Mouse (Mus musculus) CH12.LX (cell line): ENCODE measurements around the gene Pkd1l3.

Source experiments
- CTCF ChIP-seq, 2 experiments: IDR thresholded peaks in 1 of 2; conservative IDR thresholded peaks in 1 of 2; 2 replicates each; pipeline ENCODE4 v1.5.1; 2011 to 2012; ENCODE audit warnings: low read depth in 2 of 2, low read length in 2 of 2, improper control_type of control experiment in 1 of 2, inconsistent platforms in 1 of 2, mild to moderate bottlenecking in 1 of 2, moderate library complexity in 1 of 2
- E2F4 ChIP-seq: IDR thresholded peaks from 2 replicates; pipeline ENCODE4 v1.6.1; 2011; ENCODE audit warnings: low read depth, low read length, improper control_type of control experiment; ENCODE audit not compliant: insufficient replicate concordance
- ELF1 ChIP-seq: IDR thresholded peaks from 2 replicates; pipeline ENCODE4 v1.6.1; 2014; ENCODE audit warnings: low read depth, mild to moderate bottlenecking, inconsistent platforms, low read length, improper control_type of control experiment
- EP300 ChIP-seq: IDR thresholded peaks from 2 replicates; pipeline ENCODE4 v1.6.1; 2011; ENCODE audit warnings: low read length, improper control_type of control experiment
- ETS1 ChIP-seq: conservative IDR thresholded peaks from 2 replicates; pipeline ENCODE4 v1.6.1; 2012; ENCODE audit warnings: low read depth, mild to moderate bottlenecking, inconsistent platforms, low read length, improper control_type of control experiment, moderate library complexity
- HCFC1 ChIP-seq: IDR thresholded peaks from 2 replicates; pipeline ENCODE4 v1.6.1; 2012; ENCODE audit warnings: low read depth, mild to moderate bottlenecking, inconsistent platforms, low read length, improper control_type of control experiment
- MAX ChIP-seq: IDR thresholded peaks from 2 replicates; pipeline ENCODE4 v1.6.1; 2011; ENCODE audit warnings: low read length, improper control_type of control experiment
- MXI1 ChIP-seq: IDR thresholded peaks from 2 replicates; pipeline ENCODE4 v1.6.1; 2011; ENCODE audit warnings: mild to moderate bottlenecking, low read depth, low read length, improper control_type of control experiment
- POLR2A ChIP-seq: IDR thresholded peaks from 2 replicates; pipeline ENCODE4 v1.6.1; 2011; ENCODE audit warnings: low read depth, mild to moderate bottlenecking, improper control_type of control experiment, low read length
- RCOR1 ChIP-seq: conservative IDR thresholded peaks from 2 replicates; pipeline ENCODE4 v1.6.1; 2012; ENCODE audit warnings: low read depth, mild to moderate bottlenecking, inconsistent platforms, low read length, improper control_type of control experiment

- TF ChIP-seq CTCF (conservative IDR thresholded peaks at IDR 0.05 in 1 of 2, IDR thresholded peaks at IDR 0.05 in 1 of 2; ENCODE audit: low read depth in 2 of 2, low read length in 2 of 2) (no peak), ELF1 (no peak), EP300 (no peak), HCFC1 (no peak), RCOR1 (no peak), POLR2A (no peak), E2F4 (no peak), MAX (no peak), ETS1 (no peak), MXI1 (no peak)
Observed at GRCm38 (mm10) chr8:109635146-109635545, 20.8 kb downstream of the Pkd1l3 start.
